Mouse (Mus musculus) G1E (cell line): ENCODE data around the gene Ptprm. TPM values are rescaled to one million over a fixed set of nuclear protein-coding genes. Genes with fewer than 3 reads are reported as not detected.

Source experiments
- ATAC-seq: 2 replicates; pipeline ENCODE4 v1.8.0; 2016; ENCODE audit warnings: mild to moderate bottlenecking; ENCODE audit not compliant: insufficient number of reproducible peaks, poor library complexity, low FRiP score, severe bottlenecking; ENCODE audit errors: extremely low read depth
- DNase-seq: peaks from one replicate; pipeline ENCODE4 v3.0.0; 2012; ENCODE audit warnings: low spot score
- H3K27me3 ChIP-seq: 2 replicates; pipeline ENCODE4 v1.6.1; 2012; ENCODE audit warnings: mild to moderate bottlenecking, low read length, inconsistent platforms; ENCODE audit not compliant: insufficient read depth
- H3K36me3 ChIP-seq: replicated peaks from 2 replicates; pipeline ENCODE3; 2012; ENCODE audit warnings: mild to moderate bottlenecking, inconsistent platforms
- H3K4me1 ChIP-seq: 2 replicates; pipeline ENCODE4 v1.6.1; 2012; ENCODE audit warnings: low read depth, low read length, inconsistent platforms, mixed read lengths; ENCODE audit not compliant: insufficient read depth
- H3K4me3 ChIP-seq: 2 replicates; pipeline ENCODE4 v1.5.1; 2012; ENCODE audit warnings: low read depth, mild to moderate bottlenecking, inconsistent platforms, low read length, moderate library complexity, mixed read lengths
- H3K9me3 ChIP-seq: replicated peaks from 2 replicates; pipeline ENCODE4 v1.6.1; 2012; ENCODE audit warnings: inconsistent platforms
- CTCF ChIP-seq: IDR thresholded peaks from 2 replicates; pipeline ENCODE4 v1.5.1; 2012; ENCODE audit warnings: low read depth, low read length, inconsistent platforms, mixed read lengths
- GATA1 ChIP-seq: IDR thresholded peaks from 2 replicates; pipeline ENCODE4 v1.6.1; 2012; ENCODE audit warnings: borderline replicate concordance, low read length, inconsistent platforms, mixed read lengths
- GATA2 ChIP-seq: IDR thresholded peaks from 2 replicates; pipeline ENCODE4 v1.6.1; 2012; ENCODE audit warnings: low read depth, low read length, inconsistent platforms, borderline replicate concordance
- POLR2AphosphoS5 ChIP-seq: IDR thresholded peaks from 2 replicates; pipeline ENCODE4 v1.6.1; 2012; ENCODE audit warnings: low read depth, low read length, inconsistent platforms; ENCODE audit not compliant: insufficient replicate concordance
- TAL1 ChIP-seq: conservative IDR thresholded peaks from 2 replicates; pipeline ENCODE4 v1.6.1; 2012; ENCODE audit warnings: low read depth, low read length, inconsistent platforms, mixed read lengths
- polyA plus RNA-seq: library from polyadenylated mRNA; stranded (reverse); fragments of >175 nt; gene quantifications from 2 replicates; pipeline ENCODE4 v1.2.3, GENCODE M21; 2012
- total RNA-seq, 2 experiments: library from RNA; stranded (forward) in 1 of 2; stranded (reverse) in 1 of 2; fragments of 200-1000 nt in 1 of 2; fragments of >200 nt in 1 of 2; fragmentation: Nextera tagmentation in 1 of 2; gene quantifications; 2 replicates each; pipeline ENCODE4 v1.2.3; 2014 to 2017

Gene Ptprm
- total and polyA plus RNA-seq, 3 experiments: 0.27 TPM; not detected in 2

- H3K4me3 ChIP-seq: no peak overlapping the region
- H3K9me3 ChIP-seq: peaks cover 46% of the 10 kb centered on the region
- ATAC-seq: no peak
- no peak for TF ChIP-seq POLR2AphosphoS5
- no peak for TF ChIP-seq CTCF
- no peak for TF ChIP-seq TAL1
- no peak for TF ChIP-seq GATA2
- TF ChIP-seq GATA1: no peak
- no peaks in the 10 kb centered on the region for H3K36me3 ChIP-seq
- no peaks in the 10 kb centered on the region for H3K27me3 ChIP-seq
- no peaks in the 10 kb centered on the region for H3K4me1 ChIP-seq
- DNase-seq: no peak
Observed at GRCm38 (mm10) chr17:66822347-66822746, 531.9 kb downstream of the Ptprm start.

DNA sequence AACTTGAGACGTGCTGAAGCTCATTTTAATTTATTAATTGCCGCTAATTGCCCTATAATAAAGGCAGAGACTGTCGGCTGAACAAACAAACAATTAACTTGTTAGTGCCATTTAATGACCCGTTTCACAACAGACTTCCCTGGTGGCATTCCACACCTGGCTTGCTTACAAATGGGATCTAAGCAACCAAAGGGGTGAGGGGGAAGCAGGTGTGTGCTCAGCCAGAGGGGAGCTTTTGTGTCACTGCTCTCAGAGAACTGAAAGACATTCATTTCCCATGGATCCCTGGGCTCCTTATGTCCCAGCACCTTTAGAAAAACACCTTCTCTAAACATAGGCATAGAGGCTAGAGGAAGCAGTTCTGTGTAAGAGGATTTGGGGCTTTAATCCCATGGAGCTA is 536.9 kb downstream of the Ptprm start:
- ATAC-seq: no peak
- no peaks in the 10 kb centered on the region for H3K36me3 ChIP-seq
- H3K4me3 ChIP-seq: no peak overlapping the region
- H3K9me3 ChIP-seq: peaks cover 60% of the 10 kb centered on the region
- no peak for DNase-seq
- no peaks in the 10 kb centered on the region for H3K27me3 ChIP-seq
- TF ChIP-seq TAL1 (no peak), CTCF (no peak), GATA2 (no peak), POLR2AphosphoS5 (no peak), GATA1 (no peak)
- no peaks in the 10 kb centered on the region for H3K4me1 ChIP-seq

GRCm38 (mm10) chr17:66815921-66816320 is 538.3 kb downstream of the Ptprm start:
- H3K9me3 ChIP-seq: peaks cover 57% of the 10 kb centered on the region
- H3K4me3 ChIP-seq: no peak overlapping the region
- no peaks in the 10 kb centered on the region for H3K27me3 ChIP-seq
- H3K4me1 ChIP-seq: no peaks in the 10 kb centered on the region
- TF ChIP-seq GATA1: no peak
- no peak for TF ChIP-seq TAL1
- TF ChIP-seq GATA2: no peak
- TF ChIP-seq POLR2AphosphoS5: no peak
- no peak for TF ChIP-seq CTCF
- no peak for ATAC-seq
- H3K36me3 ChIP-seq: no peaks in the 10 kb centered on the region
- DNase-seq: no peak

DNA sequence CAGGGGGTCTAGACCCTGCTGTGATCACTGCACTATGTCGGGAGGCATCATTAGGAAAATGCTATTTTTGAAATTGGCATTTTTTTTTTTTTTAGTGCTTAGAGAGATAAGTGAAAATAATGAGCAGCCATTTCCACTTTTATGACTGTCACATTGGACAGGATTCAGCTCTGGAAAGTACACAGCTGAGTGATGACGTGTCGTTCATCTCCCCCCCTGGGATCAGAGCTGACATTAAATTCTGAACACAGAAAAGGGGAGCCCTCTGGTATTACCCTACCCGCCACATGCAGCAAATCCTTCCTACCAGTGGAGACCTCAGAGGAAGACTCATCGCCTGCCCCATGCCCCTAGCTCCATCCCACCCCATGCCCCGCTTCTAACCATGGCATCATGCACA is 540.5 kb downstream of the Ptprm start:
- H3K9me3 ChIP-seq: peaks cover 61% of the 10 kb centered on the region
- H3K4me3 ChIP-seq: no peak overlapping the region
- no peak for ATAC-seq
- no peaks in the 10 kb centered on the region for H3K27me3 ChIP-seq
- H3K36me3 ChIP-seq: no peaks in the 10 kb centered on the region
- TF ChIP-seq POLR2AphosphoS5 (no peak), GATA1 (no peak), TAL1 (no peak), GATA2 (no peak), CTCF (no peak)
- H3K4me1 ChIP-seq: no peaks in the 10 kb centered on the region
- no peak for DNase-seq

DNA sequence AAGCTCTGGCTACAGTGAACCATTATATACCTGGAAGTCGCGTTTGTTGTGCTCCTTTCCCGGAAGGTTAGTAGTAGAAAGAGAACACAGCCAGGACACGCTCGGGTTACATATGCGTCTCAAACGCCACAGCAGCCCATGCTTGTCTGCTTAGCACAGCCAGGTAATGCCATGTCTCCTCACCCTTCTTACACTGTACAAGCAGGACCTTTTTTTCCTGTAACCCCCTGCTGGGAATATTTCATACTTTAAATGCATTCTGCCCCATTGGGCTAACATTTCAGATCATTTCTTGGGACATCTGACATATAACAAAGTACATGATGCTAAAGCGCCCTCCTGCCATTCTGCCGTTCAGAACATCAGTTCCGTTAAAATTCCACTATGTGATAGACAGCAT is 540.9 kb downstream of the Ptprm start:
- no peak for TF ChIP-seq GATA1
- no peak for TF ChIP-seq GATA2
- no peak for TF ChIP-seq TAL1
- no peak for TF ChIP-seq CTCF
- no peak for TF ChIP-seq POLR2AphosphoS5
- no peaks in the 10 kb centered on the region for H3K27me3 ChIP-seq
- DNase-seq (no peak), ATAC-seq (no peak)
- H3K4me3 ChIP-seq: no peak overlapping the region
- no peaks in the 10 kb centered on the region for H3K36me3 ChIP-seq
- peaks cover 58% of the 10 kb centered on the region for H3K9me3 ChIP-seq
- H3K4me1 ChIP-seq: no peaks in the 10 kb centered on the region

DNA sequence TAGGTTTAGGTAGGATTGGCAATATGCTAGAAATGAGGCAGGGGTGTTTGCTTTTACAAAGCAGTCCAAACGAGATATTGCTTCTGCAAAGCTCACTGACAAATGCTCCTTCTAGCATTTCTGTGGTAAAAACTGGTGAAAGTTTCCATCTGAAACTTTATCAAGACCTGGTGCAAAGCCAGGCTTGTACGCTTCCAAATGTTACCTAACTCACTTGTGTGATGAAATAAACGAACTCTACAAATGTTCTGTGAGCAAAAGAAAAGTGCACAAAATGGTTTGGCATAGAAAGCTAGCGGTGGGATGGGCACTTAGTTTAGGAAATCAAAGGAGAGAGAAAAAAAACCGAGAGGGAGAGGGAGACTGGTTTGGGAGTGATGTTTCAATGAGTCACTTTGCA is 544.5 kb downstream of the Ptprm start:
- DNase-seq: no peak
- H3K9me3 ChIP-seq: peaks cover 52% of the 10 kb centered on the region
- H3K4me3 ChIP-seq: no peak overlapping the region
- H3K4me1 ChIP-seq: no peaks in the 10 kb centered on the region
- H3K27me3 ChIP-seq: no peaks in the 10 kb centered on the region
- no peak for TF ChIP-seq TAL1
- no peak for TF ChIP-seq CTCF
- no peak for ATAC-seq
- H3K36me3 ChIP-seq: no peaks in the 10 kb centered on the region

DNA sequence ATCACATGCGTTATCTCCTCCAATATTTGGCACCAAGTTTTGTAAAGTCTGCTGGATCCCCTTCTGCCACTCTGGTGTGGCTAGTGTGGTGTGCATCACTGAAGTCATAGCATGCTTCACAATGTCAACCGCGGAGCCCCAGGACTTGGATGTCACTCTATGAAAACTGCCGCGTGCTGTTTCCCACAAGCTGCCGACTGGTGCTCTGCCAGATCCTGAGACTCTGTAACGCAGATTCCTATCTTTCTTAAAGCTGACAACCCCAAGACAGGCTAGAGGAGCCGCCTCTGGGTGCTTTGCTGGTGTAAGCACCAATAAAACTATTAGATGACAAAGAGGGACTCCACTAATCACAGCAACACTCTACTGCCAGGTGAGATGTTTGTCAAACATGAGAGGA is 546.1 kb downstream of the Ptprm start:
- ATAC-seq (no peak), DNase-seq (no peak)
- Histone ChIP-seq H3K36me3 (no peaks in the 10 kb centered on the region), H3K27me3 (no peaks in the 10 kb centered on the region), H3K9me3 (peaks cover 52% of the 10 kb centered on the region), H3K4me3 (no peak overlapping the region), H3K4me1 (no peaks in the 10 kb centered on the region)
- no peak for TF ChIP-seq TAL1
